Mouse (Mus musculus) granulocyte monocyte progenitor cell, adult 5-6 weeks (primary cell): Measurements from ENCODE around the gene Exoc2. TPM values are rescaled to one million over a fixed set of nuclear protein-coding genes. Genes with fewer than 3 reads are reported as not detected.

Source experiments
- ATAC-seq: replicated peaks from 2 replicates; pipeline ENCODE4 v1.8.0; 2016; ENCODE audit warnings: mild to moderate bottlenecking, moderate TSS enrichment, inconsistent platforms; ENCODE audit not compliant: poor library complexity, severe bottlenecking
- total RNA-seq, 2 experiments: library from RNA; stranded (forward) in 1 of 2; stranded (reverse) in 1 of 2; fragments of 200-712, 200-1000 nt in 1 of 2; fragments of >200 nt in 1 of 2; fragmentation: Nextera tagmentation in 1 of 2; gene quantifications; 2 replicates each; pipeline ENCODE4 v1.2.3; 2014 to 2017

Exoc2 gene
- total RNA-seq, 2 experiments from 2014 or later = 35.2 to 44.1 TPM

- peak; percentile 46; the same call in 1 of the 2 replicates for ATAC-seq
Measured at GRCm38 (mm10) chr13:30901387-30902041, 72.4 kb downstream of the Exoc2 start.

DNA sequence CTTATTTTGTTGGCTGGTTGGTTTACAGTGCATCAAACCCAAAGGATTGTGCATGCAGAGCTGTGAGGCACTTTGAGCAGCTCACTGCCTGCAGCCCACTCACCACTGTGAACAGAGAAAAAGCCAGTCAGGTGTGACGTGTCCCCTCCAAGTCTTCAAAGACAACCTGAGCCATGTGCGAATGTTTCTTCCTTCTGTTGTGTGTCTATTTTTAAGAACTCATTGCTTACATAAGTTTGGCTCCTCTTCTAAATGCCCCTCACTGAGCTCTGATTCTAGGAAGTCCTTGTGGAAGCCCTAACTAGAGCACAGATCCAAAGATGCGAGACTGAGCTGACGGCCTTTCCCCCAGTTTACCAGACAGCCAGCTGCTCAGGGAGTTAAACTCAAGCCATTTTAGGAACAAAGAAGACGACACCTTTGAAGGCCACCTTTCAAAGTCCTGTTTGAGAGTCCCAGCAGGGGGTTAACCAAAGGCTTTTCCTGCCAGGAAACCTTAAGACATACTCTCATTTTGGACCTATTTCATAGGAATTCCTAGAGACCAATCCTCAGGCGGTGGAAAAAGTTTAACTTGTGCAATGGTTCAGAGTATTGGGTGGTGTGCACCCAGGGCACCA is 79.8 kb downstream of the Exoc2 start:
- ATAC-seq = no peak

DNA sequence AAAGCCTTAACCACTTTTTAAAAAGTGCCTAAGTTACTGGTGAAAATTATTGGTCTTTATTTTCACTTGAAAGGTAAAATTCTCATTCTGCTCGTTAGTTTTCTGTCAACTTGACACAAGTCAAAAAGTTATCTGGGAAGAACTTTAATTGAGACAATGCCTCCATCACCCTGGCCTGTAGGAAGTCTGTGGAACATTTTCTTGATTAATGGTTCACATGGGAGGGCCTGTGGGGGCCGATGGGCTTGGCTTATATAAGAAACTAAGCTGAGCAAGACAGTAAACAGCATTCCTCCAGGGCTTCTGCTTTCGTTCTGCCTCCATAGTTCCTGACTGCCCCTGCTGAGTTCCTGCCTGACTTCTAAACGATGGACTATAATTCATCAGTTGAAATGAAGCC is 81.6 kb downstream of the Exoc2 start:
- no peak for ATAC-seq

DNA sequence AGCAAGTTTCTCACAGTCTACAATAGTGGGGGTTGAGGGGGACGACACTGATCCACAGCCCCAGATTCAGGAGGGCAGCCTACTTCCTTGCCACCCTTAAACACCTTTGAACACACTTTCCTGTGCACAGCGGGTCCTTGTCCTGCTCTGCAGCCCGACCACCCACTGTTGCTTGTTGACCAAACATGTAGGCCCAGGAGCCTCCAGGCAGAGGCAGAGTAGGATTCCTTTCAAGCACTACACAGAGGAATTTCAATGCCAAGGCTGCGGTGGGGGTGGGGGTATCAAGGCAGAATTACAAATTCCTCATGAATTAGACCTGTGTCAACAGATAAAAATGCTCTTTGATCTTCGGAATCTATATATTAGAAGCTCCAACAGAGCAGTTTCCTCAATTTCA is 82.7 kb downstream of the Exoc2 start:
- no peak for ATAC-seq

GRCm38 (mm10) chr13:30888480-30888879 is 85.4 kb downstream of the Exoc2 start:
- ATAC-seq = peak; percentile 89

- ATAC-seq = no peak
Measured at GRCm38 (mm10) chr13:30880310-30880709, 93.6 kb downstream of the Exoc2 start.

GRCm38 (mm10) chr13:30879871-30880270 is 94.0 kb downstream of the Exoc2 start:
- ATAC-seq = no peak

DNA sequence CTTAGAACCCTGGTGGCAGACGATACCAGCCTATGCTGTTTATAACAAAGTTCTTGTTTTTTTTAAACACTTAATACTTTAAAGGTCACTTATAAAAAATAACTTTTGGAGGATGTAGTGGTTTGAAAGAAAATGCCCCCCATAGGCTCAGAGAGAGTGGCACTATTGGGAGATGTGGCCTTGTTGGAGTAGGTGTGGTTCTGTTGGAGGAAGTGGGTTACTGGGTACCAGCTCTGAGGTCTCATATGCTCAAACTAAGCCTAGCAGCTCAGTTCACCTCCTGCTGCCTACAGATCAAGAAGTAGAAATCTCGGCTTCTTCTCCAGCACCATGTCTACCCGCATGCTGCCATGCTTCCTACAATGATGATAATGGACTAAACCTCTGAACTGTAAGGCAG is 98.1 kb downstream of the Exoc2 start:
- no peak for ATAC-seq

GRCm38 (mm10) chr13:30873472-30873871 is 100.4 kb downstream of the Exoc2 start:
- no peak for ATAC-seq

- ATAC-seq = no peak
Measured at GRCm38 (mm10) chr13:30865486-30865885, 108.4 kb downstream of the Exoc2 start.

DNA sequence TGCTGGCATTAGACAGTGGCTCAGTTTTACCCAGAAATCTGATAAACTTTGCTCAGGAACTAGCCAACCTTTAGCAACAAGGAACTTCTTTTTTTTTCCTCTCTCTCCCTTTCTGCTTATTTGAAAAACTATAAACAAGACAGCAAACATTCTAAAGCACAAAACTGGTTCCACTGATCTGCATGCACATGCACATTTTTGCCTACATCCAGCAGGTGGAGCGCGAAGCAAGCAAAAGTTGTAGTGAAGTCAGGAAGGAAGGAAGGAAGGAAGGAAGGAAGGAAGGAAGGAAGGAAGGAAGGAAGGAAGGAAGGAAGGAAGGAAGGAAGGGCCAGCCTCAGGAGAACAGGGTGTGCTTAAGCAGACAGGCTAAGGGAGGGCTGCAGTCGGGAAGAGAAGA is 109.9 kb downstream of the Exoc2 start:
- ATAC-seq = no peak

GRCm38 (mm10) chr13:30858421-30858820 is 115.5 kb downstream of the Exoc2 start:
- no peak for ATAC-seq

GRCm38 (mm10) chr13:30850736-30851135 is 123.2 kb downstream of the Exoc2 start:
- no peak for ATAC-seq

- ATAC-seq = no peak
Measured at GRCm38 (mm10) chr13:30848001-30848400, 125.9 kb downstream of the Exoc2 start.

GRCm38 (mm10) chr13:30846506-30846905 is 127.4 kb downstream of the Exoc2 start:
- no peak for ATAC-seq

DNA sequence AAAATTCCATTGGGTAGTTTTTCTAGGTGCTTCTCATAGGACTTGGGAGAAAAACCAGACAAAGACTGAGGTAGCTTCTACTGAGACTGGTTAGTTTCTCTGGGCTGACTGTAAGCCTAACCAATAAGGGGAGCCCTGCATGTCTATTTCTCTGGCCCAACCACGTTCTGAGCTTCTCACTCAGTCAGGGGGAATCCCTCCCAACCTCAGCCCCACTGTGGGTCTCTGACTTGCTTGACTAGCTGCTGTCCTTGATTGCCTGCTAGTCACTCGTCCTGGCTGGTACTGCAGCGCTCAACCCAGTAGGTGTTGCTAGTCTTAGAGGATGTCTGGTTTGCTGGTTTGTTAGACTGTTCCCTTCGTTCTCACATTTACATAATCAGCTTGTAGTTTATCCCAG is 130.8 kb downstream of the Exoc2 start:
- no peak for ATAC-seq

DNA sequence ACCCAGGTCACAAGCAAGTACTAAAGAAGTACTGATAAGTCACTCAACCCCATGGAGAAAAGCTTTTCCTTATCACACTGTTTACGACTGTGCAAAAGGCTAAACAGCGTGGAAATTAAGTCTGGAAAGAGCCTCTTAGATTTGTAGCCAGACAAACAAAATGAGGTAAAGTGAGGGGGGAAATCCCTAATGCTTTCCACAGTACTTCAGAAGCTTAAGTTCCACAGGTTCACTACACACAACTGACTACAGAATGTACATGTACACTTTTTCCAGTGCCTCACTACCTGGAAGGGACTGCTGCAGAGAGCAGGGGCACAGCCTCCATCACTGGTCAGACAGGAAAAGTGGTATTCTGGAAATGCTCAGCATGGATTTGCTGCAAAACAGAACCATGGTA is 132.1 kb downstream of the Exoc2 start:
- ATAC-seq = no peak

DNA sequence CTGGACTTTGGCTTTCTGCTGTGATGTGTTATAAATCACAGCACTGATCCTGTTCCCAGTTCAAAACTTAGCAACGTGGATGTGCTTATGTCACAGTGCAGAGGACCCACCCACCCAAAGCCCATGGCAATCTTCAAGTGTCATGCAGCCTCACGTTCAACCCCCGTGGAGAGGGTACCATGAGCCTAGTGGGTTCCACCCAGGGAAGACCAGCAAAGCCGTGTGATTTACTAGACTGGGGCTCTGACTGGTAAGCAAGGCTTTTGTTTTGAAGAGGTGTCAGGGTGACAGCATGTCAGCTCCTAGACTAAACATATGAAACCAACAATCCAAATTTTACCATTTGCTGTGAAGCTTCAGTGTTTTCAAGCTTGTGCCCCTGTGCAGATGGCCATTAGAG is 132.6 kb downstream of the Exoc2 start:
- no peak for ATAC-seq

DNA sequence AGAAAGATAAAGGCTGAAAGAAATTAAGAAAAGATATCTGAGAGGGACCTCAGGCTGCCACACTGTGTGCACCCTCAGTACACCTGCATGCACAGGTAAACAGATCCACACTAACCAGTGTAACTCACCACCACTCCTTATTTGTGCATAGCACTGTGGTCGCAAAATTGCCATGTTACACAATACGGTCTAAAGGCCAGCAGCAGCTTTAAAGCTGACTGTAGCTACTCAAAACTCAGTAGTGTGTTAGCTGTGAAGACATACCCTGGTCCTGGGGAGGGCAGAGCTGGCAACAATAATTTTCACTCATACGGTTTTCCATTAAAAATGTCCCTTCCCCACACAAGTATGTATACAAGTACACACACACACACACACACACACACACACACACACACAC is 133.2 kb downstream of the Exoc2 start:
- ATAC-seq = no peak

- no peak for ATAC-seq
Measured at GRCm38 (mm10) chr13:30836342-30836741, 137.6 kb downstream of the Exoc2 start.

DNA sequence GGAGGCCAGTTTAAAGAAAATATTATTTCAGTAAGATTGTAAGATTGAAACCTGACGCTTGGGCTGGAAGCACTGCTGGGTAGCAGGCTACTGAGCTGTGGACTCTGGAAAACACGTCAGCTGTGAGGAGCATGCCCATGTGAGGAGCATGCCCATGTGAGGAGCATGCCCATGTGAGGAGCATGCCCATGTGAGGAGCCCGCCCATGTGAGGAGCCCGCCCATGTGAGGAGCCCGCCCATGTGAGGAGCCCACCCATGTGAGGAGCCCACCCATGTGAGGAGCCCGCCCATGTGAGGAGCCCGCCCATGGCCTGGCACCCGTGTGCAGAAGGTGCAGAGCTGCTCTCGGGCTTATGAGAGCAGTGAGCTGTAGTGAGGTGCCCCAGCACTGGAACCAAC is 139.0 kb downstream of the Exoc2 start:
- ATAC-seq = 0 out of 2 replicates have a peak, but pooled peaks have one; percentile 24

- ATAC-seq = peak; percentile 75
Measured at GRCm38 (mm10) chr13:30834349-30834748, 139.5 kb downstream of the Exoc2 start.
